Mouse (Mus musculus) monocyte, adult 5-6 weeks (primary cell): ENCODE results near the gene Ostm1. TPM values are rescaled to one million over a fixed set of nuclear protein-coding genes. Genes with fewer than 3 reads are reported as not detected.

Experiments
- ATAC-seq: fragments of 153-309, 156-312 bp; replicated peaks from 2 replicates; pipeline ENCODE4 v1.8.0; 2017; ENCODE audit warnings: mild to moderate bottlenecking; ENCODE audit not compliant: low TSS enrichment, insufficient number of reproducible peaks, severe bottlenecking, poor library complexity, low FRiP score
- total RNA-seq: library from RNA; stranded (forward); fragments of 200-1000, 200-491, 200-594 nt; gene quantifications from 3 replicates; pipeline ENCODE4 v1.2.3, GENCODE M21; 2017

Ostm1 gene
- total RNA-seq, 1 experiment from 2014 or later = 79.6 TPM

- ATAC-seq = no peak
Observed at GRCm38 (mm10) chr10:42698994-42699393, 115.4 kb downstream of the Ostm1 start.

- no peak for ATAC-seq
Observed at GRCm38 (mm10) chr10:42702111-42702510, 118.5 kb downstream of the Ostm1 start.

GRCm38 (mm10) chr10:42714676-42715075, 131.1 kb downstream of the Ostm1 start:
- no peak for ATAC-seq

GRCm38 (mm10) chr10:42715366-42716035, 131.9 kb downstream of the Ostm1 start:
- ATAC-seq = no peak

GRCm38 (mm10) chr10:42722116-42722515, 138.5 kb downstream of the Ostm1 start:
- no peak for ATAC-seq

- no peak for ATAC-seq
Observed at GRCm38 (mm10) chr10:42723275-42724232, 139.9 kb downstream of the Ostm1 start.

- no peak for ATAC-seq
Observed at GRCm38 (mm10) chr10:42729607-42730006, 146.0 kb downstream of the Ostm1 start.

- ATAC-seq = no peak
Observed at GRCm38 (mm10) chr10:42734546-42735060, 151.0 kb downstream of the Ostm1 start.

GRCm38 (mm10) chr10:42751813-42752212, 168.2 kb downstream of the Ostm1 start:
- no peak for ATAC-seq

Other genes with a start within 250 kb of the Ostm1 start
- gene Afg1l, start 105.3 kb upstream of the Ostm1 start, total RNA-seq = 7.3 to 11.4 TPM (median 9.6 TPM) in 3 replicates
- gene Snx3, start 81.8 kb upstream of the Ostm1 start, total RNA-seq = 60.0 to 80.9 TPM (median 77.6 TPM) in 3 replicates
- not detected in 3 replicates for gene Nr2e1, start 190 bp upstream of the Ostm1 start, total RNA-seq
- gene Sec63, start 177.7 kb downstream of the Ostm1 start, total RNA-seq = 40.7 to 60.1 TPM (median 45.8 TPM) in 3 replicates